Mouse (Mus musculus) urinary bladder, postnatal 10 days (tissue): ENCODE data around the gene Spire2.
"Not testable (repeated sequence)": the region's sequence is repeated elsewhere in the genome, so short reads cannot be mapped to it uniquely, and the experiment has no call there.

Experiments
- DNase-seq: peaks from one replicate; pipeline ENCODE4 v3.0.0; 2022; ENCODE audit warnings: low spot score

Gene Spire2

GRCm38 (mm10) chr8:123382516-123382915, 50.0 kb downstream of the Spire2 start:
- no peak for DNase-seq

- DNase-seq = no peak
Measured at GRCm38 (mm10) chr8:123384883-123385540, 52.5 kb downstream of the Spire2 start.

GRCm38 (mm10) chr8:123387041-123387440, 54.5 kb downstream of the Spire2 start:
- no peak for DNase-seq

- no peak for DNase-seq
Measured at GRCm38 (mm10) chr8:123387801-123388200, 55.3 kb downstream of the Spire2 start.

GRCm38 (mm10) chr8:123389026-123389425, 56.5 kb downstream of the Spire2 start:
- DNase-seq = no peak

DNA sequence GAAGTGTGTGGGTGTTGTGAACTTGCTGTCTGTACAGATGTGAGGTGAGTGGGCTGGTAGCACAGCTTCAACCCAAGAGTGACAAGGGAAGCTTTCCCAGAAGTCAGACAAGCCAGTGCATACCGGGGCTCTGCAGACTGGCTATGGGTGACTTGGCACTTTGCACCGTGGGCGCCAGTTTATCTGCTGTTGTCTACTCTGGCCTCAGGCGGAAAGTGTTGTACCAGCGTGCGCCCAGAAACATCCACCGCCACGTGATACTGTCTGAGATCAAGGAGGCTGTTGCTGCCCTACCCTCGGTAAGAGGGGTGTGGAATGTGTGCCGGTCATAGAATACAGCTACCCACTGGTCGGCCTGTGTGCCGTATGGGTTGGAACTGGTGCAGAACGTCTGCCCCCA, 65.8 kb downstream of the Spire2 start:
- DNase-seq = no peak

DNA sequence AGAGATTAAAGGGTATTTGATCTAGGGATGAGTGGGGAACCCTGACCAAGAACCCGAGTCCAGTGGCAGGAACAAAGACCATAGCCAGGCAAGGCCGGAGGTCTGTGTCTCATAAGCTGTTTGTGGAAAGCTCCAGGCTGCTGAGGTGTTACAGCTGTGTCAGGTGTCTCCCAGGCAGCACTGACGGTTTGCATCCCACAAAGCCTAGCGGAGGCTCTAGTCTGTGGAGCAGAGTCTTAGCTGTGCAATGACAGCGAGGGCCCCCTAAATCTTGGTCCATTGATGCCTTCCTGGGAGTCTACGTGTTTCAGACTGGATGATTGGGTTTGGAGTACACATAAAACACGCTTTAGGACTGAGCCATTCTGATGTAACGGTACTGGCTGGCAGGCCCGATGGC, 69.4 kb downstream of the Spire2 start:
- DNase-seq = no peak

GRCm38 (mm10) chr8:123402730-123403326, 70.3 kb downstream of the Spire2 start:
- no peak for DNase-seq

GRCm38 (mm10) chr8:123404521-123404920, 72.0 kb downstream of the Spire2 start:
- DNase-seq = no peak

DNA sequence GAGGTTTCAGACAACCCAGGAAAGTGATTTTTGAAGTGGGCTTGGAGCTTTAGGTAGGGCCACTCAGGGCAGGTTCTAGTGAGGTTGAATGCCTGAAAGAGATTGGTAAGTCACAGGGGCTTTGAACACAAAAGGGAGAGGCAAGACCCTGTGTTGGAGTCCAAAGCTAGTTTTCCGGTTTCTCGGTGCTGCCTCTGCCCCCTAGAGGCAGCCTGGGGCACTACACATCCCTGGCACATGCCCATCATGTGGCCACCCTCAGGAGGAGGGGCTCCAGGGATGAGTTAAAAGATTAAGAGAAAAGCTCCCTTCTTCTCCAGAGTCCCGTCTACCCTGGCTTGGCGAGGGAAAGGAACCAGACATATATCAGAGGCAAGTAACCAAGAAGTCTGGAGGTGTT, 74.3 kb downstream of the Spire2 start, which contains the start of gene Mc1r:
Gene Mc1r (plus strand): TSS at position 322 of the 400 bp plus-strand sequence.
- DNase-seq = no peak

GRCm38 (mm10) chr8:123407612-123408011, 75.1 kb downstream of the Spire2 start:
- no peak for DNase-seq

DNA sequence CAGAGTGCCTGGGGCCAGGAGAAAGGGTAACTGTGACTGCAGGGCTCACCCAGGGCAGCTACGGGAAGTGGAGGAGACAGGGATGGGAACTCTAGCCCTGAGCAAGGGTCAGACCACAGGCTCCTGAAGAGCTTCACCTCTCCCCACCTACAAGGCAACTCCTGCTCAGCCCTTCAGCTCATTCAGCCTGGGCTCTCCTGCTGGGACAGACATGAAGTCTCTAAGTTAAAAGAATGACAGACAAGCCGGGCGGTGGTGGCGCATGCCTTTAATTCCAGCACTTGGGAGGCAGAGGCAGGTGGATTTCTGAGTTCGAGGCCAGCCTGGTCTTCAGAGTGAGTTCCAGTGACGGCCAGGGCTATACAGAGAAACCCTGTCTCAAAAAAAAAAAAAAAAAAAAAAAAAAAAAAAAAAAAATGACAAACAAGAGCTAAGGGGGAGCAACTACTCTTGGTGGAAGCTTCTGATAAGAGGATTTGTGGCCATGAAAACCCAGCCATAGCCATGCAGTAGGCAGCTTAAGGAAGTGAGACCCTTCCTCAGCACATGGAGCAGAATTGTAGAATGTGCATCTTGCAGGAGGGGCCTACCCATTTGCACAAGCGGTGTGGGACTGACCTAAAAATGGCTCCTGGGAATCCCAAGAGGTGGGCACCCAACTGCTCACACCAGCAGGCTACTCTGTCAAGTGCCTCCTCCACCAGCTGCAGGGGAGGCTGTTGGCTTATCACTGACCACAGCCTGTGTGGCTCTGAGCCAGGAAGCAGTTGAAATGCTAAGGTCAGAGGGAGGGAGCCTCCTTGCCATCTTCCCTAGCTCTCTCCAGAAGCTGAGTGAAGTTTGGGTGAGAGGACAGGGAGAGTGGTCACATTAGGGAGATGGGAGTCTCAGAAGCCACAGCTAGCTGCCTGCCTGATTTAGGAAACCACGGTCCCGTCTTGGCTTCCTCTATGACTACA, 76.4 kb downstream of the Spire2 start:
- DNase-seq = no peak

GRCm38 (mm10) chr8:123410049-123410587, 77.6 kb downstream of the Spire2 start:
- DNase-seq = no peak

DNA sequence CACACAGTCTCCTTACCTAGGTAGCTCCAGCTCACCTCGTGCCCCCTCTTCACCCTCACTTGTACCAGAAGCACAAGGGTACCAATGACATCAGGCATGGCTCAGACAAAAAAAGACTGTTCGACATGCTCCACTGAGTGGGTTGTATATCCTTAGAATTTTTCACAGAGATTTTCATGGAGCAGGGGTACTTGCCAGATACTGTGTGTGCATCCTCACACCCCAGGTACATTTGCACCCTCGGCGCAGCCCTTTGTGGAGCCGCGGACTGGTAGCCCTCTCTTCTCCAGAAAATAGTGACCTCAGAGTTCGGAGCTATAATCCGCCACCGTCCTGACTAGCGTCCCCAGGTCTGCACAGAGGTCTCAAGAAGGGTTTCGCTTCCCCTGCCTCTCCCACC, 78.3 kb downstream of the Spire2 start:
- DNase-seq = no peak

GRCm38 (mm10) chr8:123411246-123411645, 78.7 kb downstream of the Spire2 start, which contains the start of gene Tubb3:
TSS of gene Tubb3 (plus strand) at chr8:123411424.
- DNase-seq = no peak

DNA sequence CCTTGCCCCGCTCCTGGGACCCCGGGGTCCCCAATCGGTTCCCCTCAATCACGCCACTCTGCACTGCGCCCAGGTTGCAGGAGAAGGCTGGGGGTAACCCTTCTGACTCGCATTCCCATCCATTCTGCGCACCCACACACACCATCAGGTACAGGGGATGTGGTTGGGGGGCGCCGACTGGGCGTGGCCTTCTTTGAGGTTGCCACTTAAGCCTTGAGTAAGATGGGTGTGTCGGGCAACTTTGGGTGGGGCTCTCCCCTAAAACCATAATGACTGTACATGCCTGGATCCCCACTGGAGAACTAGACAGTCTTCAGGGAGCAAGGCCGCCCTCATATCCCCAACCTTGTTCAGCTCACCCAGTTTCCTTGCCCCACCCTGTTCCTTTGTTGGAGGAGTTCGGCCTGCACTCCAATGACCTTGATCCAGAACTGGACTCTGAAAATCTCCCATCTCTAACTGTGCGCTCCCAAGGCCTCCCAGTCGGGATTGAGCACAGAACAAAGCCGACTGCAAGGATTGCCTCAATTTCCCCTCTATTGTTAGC, 79.3 kb downstream of the Spire2 start:
- no peak for DNase-seq

- no peak for DNase-seq
Measured at GRCm38 (mm10) chr8:123412560-123413170, 80.2 kb downstream of the Spire2 start.

GRCm38 (mm10) chr8:123414255-123414654, 81.7 kb downstream of the Spire2 start:
- no peak for DNase-seq

DNA sequence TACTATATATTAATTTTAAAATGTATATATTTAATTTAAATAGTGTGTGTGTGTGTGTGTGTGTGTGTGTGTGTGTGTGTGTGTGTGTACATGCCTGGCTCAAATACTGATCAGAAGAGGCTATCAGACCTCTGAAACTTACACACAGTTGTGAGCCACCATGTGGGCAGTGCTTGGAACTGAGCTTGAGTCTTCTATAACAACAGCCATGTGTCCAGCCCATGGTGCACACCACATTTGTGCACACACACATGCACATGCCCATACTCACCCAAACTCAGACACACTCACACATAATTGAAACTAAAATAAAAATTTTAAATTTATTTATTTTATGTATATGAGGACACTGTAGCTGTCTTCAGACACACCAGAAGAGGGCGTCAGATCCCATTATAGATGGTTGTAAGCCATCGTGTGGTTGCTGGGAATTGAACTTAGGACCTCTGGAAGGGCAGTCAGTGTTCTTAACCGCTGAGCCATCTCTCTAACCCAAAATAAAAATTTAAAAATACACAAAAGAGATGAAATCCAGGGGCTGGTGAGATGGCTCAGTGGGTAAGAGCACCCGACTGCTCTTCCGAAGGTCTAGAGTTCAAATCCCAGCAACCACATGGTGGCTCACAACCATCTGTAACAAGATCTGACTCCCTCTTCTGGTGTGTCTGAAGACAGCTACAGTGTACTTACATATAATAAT, 82.6 kb downstream of the Spire2 start:
- not testable (repeated sequence) for DNase-seq

- no peak for DNase-seq
Measured at GRCm38 (mm10) chr8:123415967-123416943, 83.7 kb downstream of the Spire2 start.
